Mouse (Mus musculus) midbrain, embryonic 14.5 days (tissue): Measurements from ENCODE around the gene Gnptg. TPM values are rescaled to one million over a fixed set of nuclear protein-coding genes. Genes with fewer than 3 reads are reported as not detected.

ENCODE experiments used
- ATAC-seq: fragments of 200-750 bp; cut with Nextera tagmentation; 2 replicates; pipeline ENCODE4 v1.8.0; 2017; ENCODE audit warnings: moderate number of reproducible peaks, moderate library complexity; ENCODE audit not compliant: low FRiP score, low TSS enrichment
- DNase-seq: peaks from one replicate; pipeline ENCODE4 v3.0.0-alpha.2; 2015
- H3K27ac ChIP-seq: fragments of 300-500 bp; sonication (generic); replicated peaks from 2 replicates; pipeline ENCODE4 v1.5.1; 2014; ENCODE audit warnings: mild to moderate bottlenecking, low read depth, low read length, moderate library complexity
- H3K27me3 ChIP-seq: fragments of 300-500 bp; sonication (generic); 2 replicates; pipeline ENCODE4 v1.6.1; 2014; ENCODE audit warnings: low read length, control low read depth, mixed read lengths; ENCODE audit not compliant: control insufficient read depth, insufficient read depth
- H3K36me3 ChIP-seq: fragments of 300-500 bp; sonication (generic); 2 replicates; pipeline ENCODE4 v1.6.1; 2014; ENCODE audit warnings: low read length, control low read depth; ENCODE audit not compliant: control insufficient read depth, insufficient read depth
- H3K4me1 ChIP-seq: fragments of 300-500 bp; sonication (generic); 2 replicates; pipeline ENCODE4 v1.6.1; 2014; ENCODE audit warnings: mild to moderate bottlenecking, antibody characterized with exemption, low read length, control low read depth; ENCODE audit not compliant: control insufficient read depth, insufficient read depth
- H3K4me2 ChIP-seq: fragments of 300-500 bp; sonication (generic); 2 replicates; pipeline ENCODE4 v1.6.1; 2014; ENCODE audit warnings: mild to moderate bottlenecking, low read length, moderate library complexity
- H3K4me3 ChIP-seq: fragments of 300-500 bp; sonication (generic); replicated peaks from 2 replicates; pipeline ENCODE4 v1.5.1; 2014; ENCODE audit warnings: low read depth, low read length
- H3K9ac ChIP-seq: fragments of 300-500 bp; sonication (generic); replicated peaks from 2 replicates; pipeline ENCODE4 v1.6.1; 2014; ENCODE audit warnings: mild to moderate bottlenecking, low read length, moderate library complexity
- H3K9me3 ChIP-seq: fragments of 300-500 bp; sonication (generic); 2 replicates; pipeline ENCODE4 v1.6.1; 2016; ENCODE audit warnings: low read length, control low read depth, mixed read lengths; ENCODE audit not compliant: control insufficient read depth
- WGBS: fragments of 180-500 bp; shearing (Covaris S2); extraction: QIAGEN DNeasy Blood & Tissue Kit; methylation state at CpG from one replicate; pipeline ENCODE4 v1.1.7; 2014; 5-methylcytosine and 5-hydroxymethylcytosine counted together
- microRNA-seq: library from miRNA; unstranded; fragments of <30 nt; microRNA quantifications from one replicate; pipeline ENCODE4, GENCODE M21; 2016
- polyA plus RNA-seq: library from polyadenylated mRNA; unstranded; fragments of >200 nt; fragmentation: Nextera tagmentation; extraction: Ambion mirVana; gene quantifications from 2 replicates; pipeline ENCODE4 v1.2.1, GENCODE M21; 2014

The Gnptg gene
- polyA plus RNA-seq, 1 experiment from 2014 or later: 79.0 TPM

DNA sequence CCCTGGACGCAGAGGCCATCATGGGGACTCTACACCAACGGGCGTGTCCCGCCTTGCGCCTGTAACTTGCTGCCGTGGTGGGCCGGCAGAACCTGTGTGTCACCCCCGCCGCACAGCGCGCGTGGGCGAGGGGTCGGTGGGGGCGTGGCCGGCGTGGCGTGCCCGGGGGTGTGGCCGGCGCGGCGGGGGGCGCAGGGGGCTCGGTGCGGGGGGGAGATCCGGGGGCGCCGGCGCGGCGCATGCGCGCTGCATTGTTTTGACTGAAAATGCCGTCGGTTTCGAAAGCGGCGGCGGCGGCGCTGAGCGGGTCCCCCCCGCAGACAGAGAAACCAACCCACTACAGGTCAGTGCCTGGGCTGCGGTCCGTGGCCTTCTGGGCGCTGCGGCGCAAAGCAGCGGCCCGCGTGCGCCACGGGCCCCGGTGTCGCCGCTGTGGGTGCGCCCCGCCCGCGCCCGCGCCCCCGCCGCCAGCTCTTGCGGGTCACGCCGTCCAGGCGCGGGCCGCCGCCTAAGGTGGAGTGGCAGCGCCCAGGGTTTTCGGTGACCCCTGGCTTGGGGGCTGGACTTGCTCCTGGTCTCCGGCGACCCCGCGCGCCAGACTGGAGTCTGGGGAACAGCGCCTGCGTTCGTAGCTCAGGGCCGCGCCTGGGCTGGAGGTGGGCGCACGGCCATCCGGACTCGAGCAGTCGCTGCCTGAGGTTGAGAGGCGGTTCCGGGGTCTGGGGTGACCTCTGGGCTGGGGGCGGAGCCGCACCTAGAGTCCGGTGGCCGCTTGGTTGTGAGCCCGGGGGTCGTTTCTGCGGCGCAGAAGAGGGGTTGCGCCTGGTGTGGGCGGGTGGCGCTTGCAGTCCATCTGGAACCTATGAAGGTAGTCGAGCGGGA lies 51.5 kb downstream of the Gnptg start, which contains the start of gene Unkl:
TSS of gene Unkl (plus strand) at position 248 of the 882 bp plus-strand sequence.
- WGBS: 1% methylated on average over 102 of the region's 104 CpGs
- H3K4me3 ChIP-seq: peak within 1 kb of the TSS; percentile 90
- H3K4me1 ChIP-seq: peaks cover 25% of the 10 kb centered on the region
- peak within 1 kb of the TSS; percentile 71 for H3K4me2 ChIP-seq
- ATAC-seq (peak; percentile 51), DNase-seq (peak; percentile 88)
- no peaks in the 10 kb centered on the region for H3K27me3 ChIP-seq
- peaks cover 12% of the 10 kb centered on the region; the same call in 1 of the 2 replicates for H3K36me3 ChIP-seq
- H3K9ac ChIP-seq: peak within 1 kb of the TSS; percentile 79
- H3K27ac ChIP-seq: peak within 1 kb of the TSS; percentile 76
- H3K9me3 ChIP-seq: no peaks in the 10 kb centered on the region

DNA sequence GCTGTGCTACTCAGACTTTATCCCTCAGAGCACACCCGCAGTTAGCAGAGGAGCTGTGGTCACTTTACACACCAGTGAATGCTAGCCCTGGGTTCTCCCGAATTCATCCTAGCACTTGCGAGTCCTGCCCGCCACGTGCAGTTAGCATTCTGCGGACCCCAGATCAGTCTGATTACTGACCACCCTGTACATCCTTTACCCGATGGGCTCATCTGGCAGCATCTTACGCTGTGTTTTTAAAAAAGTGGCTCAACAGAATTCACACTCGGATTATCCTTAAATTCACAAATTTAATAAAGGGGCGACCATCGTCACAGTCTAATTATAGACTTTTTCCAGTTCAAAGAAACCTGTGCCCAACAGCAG lies 52.2 kb downstream of the Gnptg start:
- no peaks in the 10 kb centered on the region for H3K9me3 ChIP-seq
- WGBS: 4% methylated on average over 11 of the region's 11 CpGs
- no peak for ATAC-seq
- H3K9ac ChIP-seq: peak overlapping the region; percentile 79
- peak overlapping the region; percentile 71 for H3K4me2 ChIP-seq
- H3K36me3 ChIP-seq: peaks cover 12% of the 10 kb centered on the region; the same call in 1 of the 2 replicates
- H3K27me3 ChIP-seq: no peaks in the 10 kb centered on the region
- no peak for DNase-seq
- peak overlapping the region; percentile 90 for H3K4me3 ChIP-seq
- H3K27ac ChIP-seq: 0 out of 2 replicates have a peak overlapping the region, but pooled peaks have one; percentile 76
- peaks cover 27% of the 10 kb centered on the region for H3K4me1 ChIP-seq

DNA sequence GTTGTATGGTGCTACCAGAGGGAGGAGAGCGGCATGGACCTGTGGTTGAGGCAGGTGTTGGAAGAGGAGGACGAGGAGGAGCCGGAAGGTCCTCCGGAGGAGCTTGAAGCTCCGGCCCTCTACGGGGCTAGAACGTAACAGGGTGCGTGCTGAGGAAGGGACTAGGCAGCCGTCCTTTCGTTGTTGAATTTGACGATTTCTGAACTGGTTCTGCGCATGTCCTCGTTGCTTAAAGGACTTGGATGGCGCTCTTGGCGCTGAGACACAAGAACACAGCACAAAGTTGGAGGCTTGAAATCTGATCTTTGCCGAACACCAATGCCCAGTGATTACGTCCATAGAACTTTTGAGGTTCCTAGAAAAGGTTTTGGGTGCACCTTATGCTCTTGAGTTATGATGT lies 55.0 kb downstream of the Gnptg start:
- Histone ChIP-seq H3K27ac (peak overlapping the region; percentile 93; the same call in 1 of the 2 replicates), H3K36me3 (no peaks in the 10 kb centered on the region), H3K4me3 (peak overlapping the region; percentile 87), H3K27me3 (no peaks in the 10 kb centered on the region), H3K4me2 (peak overlapping the region; percentile 99), H3K4me1 (peaks cover 27% of the 10 kb centered on the region), H3K9ac (peak overlapping the region; percentile 89), H3K9me3 (no peaks in the 10 kb centered on the region)
- DNase-seq: no peak
- WGBS: 11% methylated on average over 17 of the region's 17 CpGs
- ATAC-seq: no peak; the same call in 1 of the 2 replicates

DNA sequence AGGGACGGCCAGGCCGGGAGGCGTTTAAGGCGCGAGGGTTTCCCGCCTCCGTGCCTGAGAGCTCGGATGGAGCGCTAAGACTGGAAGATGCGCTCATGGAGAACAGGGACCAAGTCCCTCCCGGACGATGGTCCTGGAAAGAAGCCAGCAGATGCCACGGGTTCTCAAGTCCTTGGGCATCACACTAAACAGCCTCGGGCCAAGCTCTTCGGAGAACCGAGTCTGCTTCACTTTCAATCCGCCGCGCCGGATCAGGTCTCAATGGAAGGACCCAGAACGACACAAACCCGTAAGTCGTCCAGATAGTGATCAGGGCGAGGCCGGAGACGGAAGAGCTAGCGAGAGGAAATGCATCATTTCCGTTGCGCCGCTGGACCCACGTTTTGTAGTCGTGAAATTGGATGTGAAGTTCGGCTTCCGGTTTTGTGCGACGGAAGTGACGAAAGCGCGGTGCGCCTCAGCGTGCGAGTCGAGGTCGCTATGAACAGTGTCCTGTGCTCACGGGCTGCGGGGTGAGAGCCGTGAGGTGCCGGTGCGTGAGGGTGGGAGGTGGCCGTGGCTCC lies 55.7 kb downstream of the Gnptg start, which contains the start of gene BC003965:
TSS of gene BC003965 (plus strand) at position 426 of the 563 bp plus-strand sequence.
- WGBS: under 1% methylated on average over 50 of the region's 50 CpGs

More for the DNA sequence above, 55.7 kb downstream of the Gnptg start, which contains the start of gene BC003965:
- Histone ChIP-seq H3K36me3 (no peaks in the 10 kb centered on the region), H3K4me2 (peak within 1 kb of the TSS; percentile 99), H3K9me3 (no peaks in the 10 kb centered on the region), H3K27ac (peak within 1 kb of the TSS; percentile 93), H3K4me1 (peaks cover 20% of the 10 kb centered on the region), H3K9ac (peak within 1 kb of the TSS; percentile 89), H3K4me3 (peak within 1 kb of the TSS; percentile 87), H3K27me3 (no peaks in the 10 kb centered on the region)
- ATAC-seq (peak; percentile 87), DNase-seq (peak; percentile 100)

Small RNA genes within 50 kb of the gene (microRNA-seq; reads per million reads assigned to microRNA genes)
- 5.4 reads per million, percentile 28 among the genes with 10 or more reads in this experiment for gene Mir3547

Other genes starting within 250 kb of the Gnptg start
- 6.7 and 9.2 TPM in 2 replicates for gene Cramp1l, start 224.3 kb downstream of the Gnptg start, polyA plus RNA-seq
- 16.6 and 17.3 TPM in 2 replicates for gene Ift140, start 224.0 kb downstream of the Gnptg start, polyA plus RNA-seq
- 6.5 and 10.8 TPM in 2 replicates for gene Tmem204, start 156.5 kb downstream of the Gnptg start, polyA plus RNA-seq
- gene Telo2, start 124.2 kb downstream of the Gnptg start, polyA plus RNA-seq: 34.1 and 34.4 TPM in 2 replicates
- not detected in 2 replicates for gene Ptx4, start 119.4 kb downstream of the Gnptg start, polyA plus RNA-seq
- 26.3 and 29.9 TPM in 2 replicates for gene Clcn7, start 106.7 kb downstream of the Gnptg start, polyA plus RNA-seq
- gene Ccdc154, start 77.7 kb downstream of the Gnptg start, polyA plus RNA-seq: not detected in 2 replicates
- not detected in 2 replicates for gene Gm38655, start 64.7 kb downstream of the Gnptg start, polyA plus RNA-seq
- gene BC003965, start 55.6 kb downstream of the Gnptg start, polyA plus RNA-seq: 33.6 and 34.3 TPM in 2 replicates
- 9.2 and 9.5 TPM in 2 replicates for gene Unkl, start 51.7 kb downstream of the Gnptg start, polyA plus RNA-seq
- gene Tsr3, start within 50 bp of the Gnptg start, polyA plus RNA-seq: 52.1 and 56.9 TPM in 2 replicates
- 11.6 and 17.7 TPM in 2 replicates for gene Baiap3, start 16.2 kb upstream of the Gnptg start, polyA plus RNA-seq
- 505 and 564 TPM in 2 replicates for gene Ube2i, start 34.5 kb upstream of the Gnptg start, polyA plus RNA-seq
- gene Prss34, start 58.3 kb upstream of the Gnptg start, polyA plus RNA-seq: not detected in 2 replicates
- not detected in 2 replicates for gene Prss28, start 68.5 kb upstream of the Gnptg start, polyA plus RNA-seq
- not detected in 2 replicates for gene Prss29, start 78.5 kb upstream of the Gnptg start, polyA plus RNA-seq
- not detected in 2 replicates for gene Tpsab1, start 105.4 kb upstream of the Gnptg start, polyA plus RNA-seq
- gene Tpsb2, start 126.2 kb upstream of the Gnptg start, polyA plus RNA-seq: 0.20 TPM in 1 of 2 replicates, not detected in the other
- gene Tpsg1, start 129.1 kb upstream of the Gnptg start, polyA plus RNA-seq: 0.61 and 1.2 TPM in 2 replicates
- gene Cacna1h, start 193.7 kb upstream of the Gnptg start, polyA plus RNA-seq: 11.3 and 15.0 TPM in 2 replicates
- gene Tekt4, start 214.5 kb upstream of the Gnptg start, polyA plus RNA-seq: 0.46 and 0.50 TPM in 2 replicates